Mouse (Mus musculus) CH12.LX (cell line): ENCODE measurements around the gene Armc3. TPM values are rescaled to one million over a fixed set of nuclear protein-coding genes. Genes with fewer than 3 reads are reported as not detected.

ENCODE experiments used
- DNase-seq: peaks from one replicate; pipeline ENCODE4 v3.0.0-alpha.2; 2013; ENCODE audit errors: extremely low read depth
- H3K27ac ChIP-seq: 2 replicates; pipeline ENCODE4 v1.5.1; 2012; ENCODE audit warnings: low read depth, mild to moderate bottlenecking, control low read depth, moderate library complexity; ENCODE audit not compliant: insufficient read depth
- H3K27me3 ChIP-seq: replicated peaks from 2 replicates; pipeline ENCODE3; 2012; ENCODE audit warnings: inconsistent platforms
- H3K36me3 ChIP-seq, 2 experiments: replicated peaks in 1 of 2; 2 replicates each; pipeline versions ENCODE3 to v1.6.1; 2012; ENCODE audit warnings: inconsistent platforms in 1 of 2, low read length in 1 of 2, mild to moderate bottlenecking in 1 of 2, mixed read lengths in 1 of 2, moderate library complexity in 1 of 2; ENCODE audit not compliant: control insufficient read depth in 1 of 2, insufficient read depth in 1 of 2
- H3K4me1 ChIP-seq, 2 experiments: 2 replicates each; pipeline ENCODE4 v1.6.1; 2012; ENCODE audit warnings: inconsistent platforms in 1 of 2, moderate library complexity in 1 of 2; ENCODE audit not compliant: insufficient read depth in 2 of 2, control insufficient read depth in 1 of 2
- H3K4me2 ChIP-seq: 2 replicates; pipeline ENCODE4 v1.6.1; 2012; ENCODE audit warnings: low read depth, mild to moderate bottlenecking, control low read depth; ENCODE audit not compliant: poor library complexity, insufficient read depth, severe bottlenecking
- H3K4me3 ChIP-seq, 3 experiments: fragments of 150-350 bp in 1 of 3; sonication (generic) in 1 of 3; replicated peaks in 1 of 3; 2 replicates each; pipeline versions ENCODE3 to v1.5.1; 2011 to 2012; ENCODE audit warnings: low read depth in 2 of 3, low read length in 2 of 3, mild to moderate bottlenecking in 2 of 3, moderate library complexity in 2 of 3, control low read depth in 1 of 3, improper control_type of control experiment in 1 of 3, inconsistent platforms in 1 of 3, mixed read lengths in 1 of 3; ENCODE audit not compliant: poor library complexity in 1 of 3
- H3K79me2 ChIP-seq: replicated peaks from 2 replicates; pipeline ENCODE4 v1.6.1; 2012; ENCODE audit warnings: mild to moderate bottlenecking, moderate library complexity; ENCODE audit not compliant: control insufficient read depth, poor library complexity, insufficient read depth, severe bottlenecking; ENCODE audit errors: extremely low read depth
- H3K9ac ChIP-seq: 2 replicates; pipeline ENCODE4 v1.6.1; 2012; ENCODE audit warnings: low read depth, mild to moderate bottlenecking, control low read depth, moderate library complexity; ENCODE audit not compliant: insufficient read depth
- H3K9me3 ChIP-seq: replicated peaks from 2 replicates; pipeline ENCODE3; 2012; ENCODE audit warnings: low read length, inconsistent platforms, mixed read lengths
- CTCF ChIP-seq, 2 experiments: IDR thresholded peaks in 1 of 2; conservative IDR thresholded peaks in 1 of 2; 2 replicates each; pipeline ENCODE4 v1.5.1; 2011 to 2012; ENCODE audit warnings: low read depth in 2 of 2, low read length in 2 of 2, improper control_type of control experiment in 1 of 2, inconsistent platforms in 1 of 2, mild to moderate bottlenecking in 1 of 2, moderate library complexity in 1 of 2
- E2F4 ChIP-seq: IDR thresholded peaks from 2 replicates; pipeline ENCODE4 v1.6.1; 2011; ENCODE audit warnings: low read depth, low read length, improper control_type of control experiment; ENCODE audit not compliant: insufficient replicate concordance
- ETS1 ChIP-seq: conservative IDR thresholded peaks from 2 replicates; pipeline ENCODE4 v1.6.1; 2012; ENCODE audit warnings: low read depth, mild to moderate bottlenecking, inconsistent platforms, low read length, improper control_type of control experiment, moderate library complexity
- HCFC1 ChIP-seq: IDR thresholded peaks from 2 replicates; pipeline ENCODE4 v1.6.1; 2012; ENCODE audit warnings: low read depth, mild to moderate bottlenecking, inconsistent platforms, low read length, improper control_type of control experiment
- IRF4 ChIP-seq: IDR thresholded peaks from 2 replicates; pipeline ENCODE4 v1.6.1; 2014; ENCODE audit warnings: low read depth, mild to moderate bottlenecking, inconsistent platforms, low read length, improper control_type of control experiment
- JUN ChIP-seq: IDR thresholded peaks from 2 replicates; pipeline ENCODE4 v1.6.1; 2011; ENCODE audit warnings: low read depth, mild to moderate bottlenecking, low read length, improper control_type of control experiment, moderate library complexity; ENCODE audit not compliant: insufficient read depth
- MYC ChIP-seq: IDR thresholded peaks from 2 replicates; pipeline ENCODE4 v1.6.1; 2011; ENCODE audit warnings: low read depth, mild to moderate bottlenecking, improper control_type of control experiment, low read length
- NRF1 ChIP-seq: IDR thresholded peaks from 2 replicates; pipeline ENCODE4 v1.6.1; 2014; ENCODE audit warnings: low read depth, mild to moderate bottlenecking, inconsistent platforms, low read length, improper control_type of control experiment, moderate library complexity
- POLR2A ChIP-seq: IDR thresholded peaks from 2 replicates; pipeline ENCODE4 v1.6.1; 2011; ENCODE audit warnings: low read depth, mild to moderate bottlenecking, improper control_type of control experiment, low read length
- RAD21 ChIP-seq: IDR thresholded peaks from 2 replicates; pipeline ENCODE4 v1.6.1; 2011; ENCODE audit warnings: low read depth, mild to moderate bottlenecking, low read length, improper control_type of control experiment, moderate library complexity
- RCOR1 ChIP-seq: conservative IDR thresholded peaks from 2 replicates; pipeline ENCODE4 v1.6.1; 2012; ENCODE audit warnings: low read depth, mild to moderate bottlenecking, inconsistent platforms, low read length, improper control_type of control experiment
- SIN3A ChIP-seq: IDR thresholded peaks from 2 replicates; pipeline ENCODE4 v1.6.1; 2012; ENCODE audit warnings: low read length, improper control_type of control experiment, inconsistent platforms
- SMC3 ChIP-seq: IDR thresholded peaks from 2 replicates; pipeline ENCODE4 v1.6.1; 2011; ENCODE audit warnings: low read depth, low read length, improper control_type of control experiment
- TCF12 ChIP-seq: IDR thresholded peaks from 2 replicates; pipeline ENCODE4 v1.6.1; 2014; ENCODE audit warnings: low read depth, mild to moderate bottlenecking, inconsistent platforms, low read length, improper control_type of control experiment
- USF1 ChIP-seq: IDR thresholded peaks from 2 replicates; pipeline ENCODE4 v1.6.1; 2014; ENCODE audit warnings: low read depth, mild to moderate bottlenecking, inconsistent platforms, low read length, improper control_type of control experiment
- USF2 ChIP-seq: conservative IDR thresholded peaks from 2 replicates; pipeline ENCODE4 v1.6.1; 2011; ENCODE audit warnings: low read depth, low read length, improper control_type of control experiment
- dilution Hi-C: fragments of 300-500 bp; cut with MboI; formaldehyde crosslinking; loops from 2 replicates; pipeline ENCODE4 v1.14.3; 2020; ENCODE audit warnings: low sequenced_read_pairs; ENCODE audit not compliant: extremely low pct_unique_long_range_greater_than_20kb, extremely low pct_ligation_motif_present
- in situ Hi-C: fragments of 300-500 bp; cut with MboI; formaldehyde crosslinking; loops from 3 replicates; pipeline ENCODE4 v1.14.3; 2019; ENCODE audit warnings: low sequenced_read_pairs, low pct_ligation_motif_present, low pct_unique_long_range_greater_than_20kb, mixed read lengths
- polyA plus RNA-seq: library from polyadenylated mRNA; unstranded; fragments of >175 nt; gene quantifications from 2 replicates; pipeline ENCODE4 v1.2.1, GENCODE M21; 2012; ENCODE audit warnings: low read depth; ENCODE audit not compliant: insufficient read length
- total RNA-seq, 2 experiments: library from RNA; depleted of rRNA; stranded (reverse); fragments of 300-350 nt in 1 of 2; fragments of >200 nt in 1 of 2; gene quantifications; 2 replicates each; pipeline ENCODE4 v1.2.3; 2012 to 2014

Gene Armc3
- total and polyA plus RNA-seq, 3 experiments: 0.08 to 0.36 (median 0.21) TPM

GRCm38 (mm10) chr2:19263375-19263774 is 64.3 kb downstream of the Armc3 start:
- H3K4me3 ChIP-seq: no peak overlapping the region
- no peak overlapping the region for H3K9ac ChIP-seq
- H3K4me2 ChIP-seq: no peak overlapping the region
- no peaks in the 10 kb centered on the region for H3K79me2 ChIP-seq
- H3K36me3 ChIP-seq: no peaks in the 10 kb centered on the region
- H3K27me3 ChIP-seq: no peaks in the 10 kb centered on the region
- no peaks in the 10 kb centered on the region for H3K4me1 ChIP-seq
- peak; percentile 20 for DNase-seq
- in situ Hi-C loops: no loop called here
- dilution Hi-C loops: no loop called here
- H3K9me3 ChIP-seq: no peaks in the 10 kb centered on the region
- H3K27ac ChIP-seq: no peak overlapping the region
- TF ChIP-seq IRF4: no peak
- no peak for TF ChIP-seq MYC
- TF ChIP-seq ETS1: no peak
- no peak for TF ChIP-seq POLR2A
- no peak for TF ChIP-seq JUN
- no peak for TF ChIP-seq RCOR1
- peak; percentile 68 for TF ChIP-seq SMC3
- peak; percentile 22 for TF ChIP-seq RAD21
- peak in 1 of 2 experiments; percentile 66; a peak in 2 of 4 replicates for TF ChIP-seq CTCF (conservative IDR thresholded peaks at IDR 0.05 in 1 of 2, IDR thresholded peaks at IDR 0.05 in 1 of 2; ENCODE audit: low read depth in 2 of 2, low read length in 2 of 2)

GRCm38 (mm10) chr2:19265834-19266233 is 66.7 kb downstream of the Armc3 start:
- Histone ChIP-seq H3K4me3 (no peak overlapping the region), H3K9me3 (no peaks in the 10 kb centered on the region), H3K9ac (no peak overlapping the region), H3K79me2 (no peaks in the 10 kb centered on the region), H3K4me1 (peaks cover 0 to 4% of the 10 kb centered on the region in 2 experiments; a peak in 1 of 4 replicates), H3K4me2 (no peak overlapping the region), H3K27me3 (no peaks in the 10 kb centered on the region), H3K27ac (no peak overlapping the region), H3K36me3 (no peaks in the 10 kb centered on the region)
- TF ChIP-seq CTCF (conservative IDR thresholded peaks at IDR 0.05 in 1 of 2, IDR thresholded peaks at IDR 0.05 in 1 of 2; ENCODE audit: low read depth in 2 of 2, low read length in 2 of 2): no peak
- in situ Hi-C loops: no loop called here
- dilution Hi-C loops: no loop called here
- no peak for DNase-seq

- dilution Hi-C loops (no loop called here), in situ Hi-C loops (no loop called here)
- Histone ChIP-seq H3K27ac (no peak overlapping the region), H3K4me1 (peaks cover 0 to 4% of the 10 kb centered on the region in 2 experiments; a peak in 1 of 4 replicates), H3K9me3 (no peaks in the 10 kb centered on the region), H3K79me2 (no peaks in the 10 kb centered on the region), H3K27me3 (no peaks in the 10 kb centered on the region), H3K36me3 (no peaks in the 10 kb centered on the region), H3K9ac (no peak overlapping the region), H3K4me3 (no peak overlapping the region), H3K4me2 (no peak overlapping the region)
- no peak for TF ChIP-seq TCF12
- TF ChIP-seq HCFC1: no peak
- no peak for TF ChIP-seq E2F4
- no peak for TF ChIP-seq USF1
- TF ChIP-seq SMC3: no peak
- TF ChIP-seq USF2: no peak
- no peak for TF ChIP-seq SIN3A
- TF ChIP-seq NRF1: no peak
- no peak for TF ChIP-seq JUN
- no peak for DNase-seq
These were observed 68.3 kb downstream of the Armc3 start for GRCm38 (mm10) chr2:19267396-19267795.
